Mouse (Mus musculus) c-Kit-positive CD71-negative TER-119-negative erythroid progenitor cells, embryonic 14.5 days (primary cell): ENCODE data around the gene Phf24.

Experiments used
- DNase-seq: peaks from one replicate; pipeline ENCODE4 v3.0.0-alpha.2; 2013; ENCODE audit warnings: low read depth

The Phf24 gene

GRCm38 (mm10) chr4:42915311-42915710 lies 1.1 kb upstream of the Phf24 start:
- no peak for DNase-seq

DNA sequence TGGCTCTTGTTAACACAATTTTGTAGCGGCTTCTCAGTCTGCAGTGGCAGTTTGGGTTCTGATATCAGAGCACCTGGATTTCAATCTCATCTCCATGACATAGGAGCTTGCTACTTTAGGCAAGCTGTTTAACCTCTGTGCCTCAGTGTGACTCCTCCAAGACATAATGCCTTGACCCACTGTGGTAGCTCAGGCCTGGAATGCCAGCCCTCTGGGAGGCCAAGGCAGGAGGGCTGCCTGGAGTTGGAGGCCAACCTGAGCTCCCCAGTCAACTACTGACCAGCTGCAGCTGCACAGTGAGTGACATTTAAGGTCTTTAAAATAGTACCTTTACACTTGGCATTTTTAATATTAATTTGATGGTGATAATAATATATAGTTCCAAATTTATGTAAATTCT lies 494 bp upstream of the Phf24 start:
- DNase-seq: no peak

DNA sequence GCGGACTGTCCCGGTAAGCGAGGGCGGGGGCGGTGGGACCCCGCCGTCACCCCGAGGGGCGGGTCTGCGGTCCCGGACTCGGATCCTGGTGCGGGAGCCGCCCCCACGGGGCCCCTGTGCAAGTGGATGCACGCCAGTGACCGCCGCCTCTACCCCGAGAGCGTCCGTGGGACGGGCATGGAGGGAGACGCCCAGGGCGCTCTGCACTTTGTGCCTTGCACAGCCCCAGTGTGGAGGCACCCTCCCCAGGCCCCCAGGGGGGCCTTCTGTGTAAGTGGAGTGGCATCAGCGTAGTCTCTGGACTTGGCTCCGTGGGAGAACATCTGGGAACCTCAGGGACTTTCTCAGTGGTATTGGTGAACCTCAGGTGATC lies 928 bp downstream of the Phf24 start:
- no peak for DNase-seq

GRCm38 (mm10) chr4:42920726-42921125 lies 4.3 kb downstream of the Phf24 start:
- DNase-seq: no peak

GRCm38 (mm10) chr4:42921536-42921935 lies 5.1 kb downstream of the Phf24 start:
- DNase-seq: no peak

DNA sequence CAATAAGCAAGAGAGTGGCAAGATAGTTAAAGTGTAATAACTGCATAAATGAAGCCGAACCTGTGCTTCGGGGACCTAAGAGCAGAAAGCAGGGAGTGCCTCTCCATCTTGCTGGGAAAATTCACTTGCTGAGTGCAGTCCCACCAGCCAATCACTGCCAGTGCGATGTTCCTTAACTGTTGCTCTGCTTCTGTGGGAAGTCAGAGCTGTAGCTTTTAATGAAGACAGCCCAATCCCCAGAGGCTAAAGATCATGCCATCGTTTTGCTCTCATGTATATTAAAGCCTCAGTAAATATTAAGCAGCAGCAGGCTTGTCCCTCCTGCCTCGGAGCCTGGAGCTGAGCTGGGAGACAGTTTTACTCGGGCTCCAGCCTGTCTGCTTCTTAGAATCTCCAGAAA lies 5.6 kb downstream of the Phf24 start:
- DNase-seq: no peak

DNA sequence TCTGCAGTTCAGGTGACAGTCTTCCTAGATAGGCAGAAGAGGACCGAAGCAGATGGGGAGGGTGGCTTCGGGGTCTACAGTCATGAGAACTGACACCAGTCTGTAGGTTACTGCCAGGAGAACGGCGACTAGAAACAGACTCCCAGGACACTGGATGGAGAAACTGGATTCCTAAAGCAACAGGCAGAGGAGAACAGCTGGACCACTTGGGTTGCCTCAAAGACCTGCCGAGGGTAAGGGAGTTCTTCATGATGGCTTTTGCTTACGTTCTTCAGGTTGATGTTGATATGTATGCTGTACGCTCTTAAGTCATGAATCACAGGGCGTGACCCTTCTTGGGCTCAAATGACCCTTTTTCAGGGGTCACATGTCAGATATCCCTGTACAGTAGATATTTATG lies 6.0 kb downstream of the Phf24 start:
- no peak for DNase-seq

DNA sequence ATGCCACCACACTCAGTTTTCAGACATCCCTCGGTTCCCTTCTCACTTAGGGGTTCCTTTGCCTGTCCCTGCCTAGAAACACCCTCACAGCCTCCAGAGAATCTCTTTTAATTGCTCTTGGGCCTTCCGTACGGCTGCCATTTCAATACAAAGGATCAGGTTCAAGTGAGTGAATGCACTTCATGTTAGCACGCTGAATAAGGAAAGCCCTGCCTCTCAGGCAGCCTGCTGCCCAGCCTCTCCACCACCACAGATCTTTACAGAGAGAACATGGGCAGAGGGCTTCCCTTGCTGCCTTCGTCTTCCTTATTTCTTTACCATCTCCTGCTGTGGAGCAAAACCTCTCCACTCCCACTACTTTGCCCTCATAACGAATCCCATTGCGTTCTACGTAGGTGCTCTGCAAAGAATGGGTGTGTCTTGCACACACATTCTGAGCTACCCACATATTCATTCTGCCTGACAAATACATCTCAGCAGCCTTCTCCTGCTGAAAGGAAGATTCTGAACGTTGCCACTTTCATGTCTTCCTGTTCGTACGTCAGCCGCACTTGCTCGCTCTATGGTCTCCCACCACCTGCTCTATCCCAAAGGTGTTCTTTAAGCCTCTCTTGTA lies 7.7 kb downstream of the Phf24 start:
- no peak for DNase-seq

DNA sequence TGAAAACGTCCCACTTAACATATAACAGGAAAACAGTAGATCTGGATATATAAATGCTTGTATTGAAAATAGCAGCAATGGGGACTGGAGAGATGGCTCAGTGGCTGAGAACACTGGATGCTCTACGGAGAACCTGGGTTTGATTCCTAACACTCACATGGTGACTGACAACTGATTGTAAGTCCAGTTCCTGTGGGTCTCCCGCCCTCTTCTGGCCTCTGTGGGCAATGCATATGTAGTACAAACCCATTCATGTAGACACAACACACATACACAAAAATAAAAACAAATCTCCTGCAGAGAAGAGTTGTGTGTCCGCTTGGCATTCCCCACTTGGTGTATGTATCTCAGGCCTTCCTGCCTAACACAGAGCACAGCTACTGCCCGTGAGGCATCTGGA lies 11.7 kb downstream of the Phf24 start:
- no peak for DNase-seq

DNA sequence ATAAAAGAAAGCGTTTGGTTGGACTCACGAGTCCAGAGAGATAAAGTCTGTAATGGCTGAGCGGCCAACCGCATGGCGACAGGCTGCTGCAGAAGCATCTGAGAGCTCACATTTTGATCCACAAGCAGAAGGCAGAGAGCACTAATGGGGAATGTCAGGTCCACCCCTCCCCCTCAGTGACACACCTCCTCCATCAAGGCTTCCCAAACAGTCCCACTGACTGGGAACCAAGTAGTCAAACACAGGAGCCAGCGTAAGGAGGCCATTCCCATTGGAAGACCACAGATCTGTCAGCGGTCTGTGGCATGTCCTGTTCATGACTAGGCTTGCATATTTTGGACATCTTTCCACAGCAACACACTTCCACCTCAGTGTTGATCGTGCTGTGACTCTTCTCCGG lies 12.5 kb downstream of the Phf24 start:
- DNase-seq: no peak

- DNase-seq: no peak
Observed at GRCm38 (mm10) chr4:42932229-42932969, 15.9 kb downstream of the Phf24 start.

DNA sequence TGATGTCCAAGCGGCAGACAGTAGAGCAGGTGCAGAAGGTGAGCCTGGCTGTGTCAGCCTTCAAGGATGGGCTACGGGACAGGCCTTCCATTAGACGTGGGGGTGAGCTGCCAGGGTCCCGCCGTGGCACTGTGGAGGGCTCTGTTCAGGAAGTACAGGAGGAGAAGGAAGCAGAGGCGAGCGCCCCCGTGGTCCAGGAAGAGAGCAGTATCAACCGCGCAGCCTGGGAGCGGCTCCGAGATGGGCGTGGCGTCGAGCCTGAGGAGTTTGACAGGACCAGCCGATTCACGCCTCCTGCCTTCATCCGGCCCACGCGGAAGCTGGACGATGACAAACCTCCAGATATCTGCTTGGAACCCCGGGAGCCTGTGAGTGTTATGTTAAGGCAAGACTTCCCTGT lies 17.2 kb downstream of the Phf24 start:
- no peak for DNase-seq

DNA sequence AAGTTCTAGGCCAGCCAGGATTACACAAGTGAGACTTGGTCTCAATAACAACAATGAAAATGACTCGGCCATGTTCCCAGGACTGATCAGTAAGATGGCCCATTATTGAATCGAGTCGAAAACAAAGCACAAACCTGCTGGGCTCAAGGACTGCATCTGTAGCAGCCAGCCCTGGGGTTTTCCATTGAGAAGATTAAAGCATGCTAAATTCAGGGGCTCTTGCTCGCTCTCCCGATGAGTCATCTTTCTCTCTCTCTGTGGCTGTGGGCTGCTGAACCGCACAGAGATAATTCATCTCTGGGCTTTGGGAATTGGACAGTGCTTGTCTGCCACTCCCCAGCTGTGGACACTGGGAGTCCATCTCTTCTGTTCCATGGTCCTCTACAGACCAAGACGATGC lies 24.9 kb downstream of the Phf24 start:
- no peak for DNase-seq

- no peak for DNase-seq
Observed at GRCm38 (mm10) chr4:42943341-42943740, 26.9 kb downstream of the Phf24 start.

DNA sequence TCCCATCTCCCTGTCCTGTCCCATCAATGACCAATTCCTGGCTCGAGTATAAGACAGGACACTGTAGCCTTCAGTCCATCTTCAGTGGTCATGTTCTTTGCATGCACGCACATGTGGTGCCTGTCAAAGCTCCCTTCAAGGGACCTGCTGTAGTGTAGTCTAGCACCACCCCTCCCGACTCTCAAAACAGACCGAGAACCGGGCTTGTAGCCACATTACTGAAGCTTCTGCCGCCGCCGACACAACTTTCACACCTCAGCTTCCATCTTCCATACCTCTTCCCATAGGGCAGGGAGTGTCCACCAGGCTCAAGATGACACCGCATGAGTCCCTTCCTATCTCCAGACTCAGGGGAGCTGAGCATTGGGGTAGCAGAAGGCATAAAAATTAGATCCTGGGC lies 27.7 kb downstream of the Phf24 start:
- DNase-seq: no peak

GRCm38 (mm10) chr4:42945043-42945442 lies 28.6 kb downstream of the Phf24 start:
- no peak for DNase-seq

DNA sequence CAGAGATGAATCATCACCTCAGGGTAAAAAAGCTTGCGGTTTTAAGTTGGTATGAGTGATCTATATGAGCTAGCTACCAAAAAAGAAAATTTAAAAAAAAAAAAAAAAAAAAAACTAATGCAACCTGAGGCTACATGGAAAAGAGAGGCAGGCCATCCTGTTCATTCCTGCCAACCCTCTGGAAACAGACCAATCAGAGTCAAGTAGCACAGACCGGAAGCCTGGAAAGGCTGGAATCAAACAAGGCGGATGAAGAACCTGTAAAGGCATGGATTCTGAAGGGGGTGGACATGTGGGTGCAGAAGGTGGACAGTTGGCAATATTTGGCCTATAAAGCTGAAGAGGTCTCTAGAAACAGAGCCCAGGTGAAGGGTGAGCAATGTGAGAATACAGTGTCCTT lies 29.0 kb downstream of the Phf24 start:
- DNase-seq: no peak

DNA sequence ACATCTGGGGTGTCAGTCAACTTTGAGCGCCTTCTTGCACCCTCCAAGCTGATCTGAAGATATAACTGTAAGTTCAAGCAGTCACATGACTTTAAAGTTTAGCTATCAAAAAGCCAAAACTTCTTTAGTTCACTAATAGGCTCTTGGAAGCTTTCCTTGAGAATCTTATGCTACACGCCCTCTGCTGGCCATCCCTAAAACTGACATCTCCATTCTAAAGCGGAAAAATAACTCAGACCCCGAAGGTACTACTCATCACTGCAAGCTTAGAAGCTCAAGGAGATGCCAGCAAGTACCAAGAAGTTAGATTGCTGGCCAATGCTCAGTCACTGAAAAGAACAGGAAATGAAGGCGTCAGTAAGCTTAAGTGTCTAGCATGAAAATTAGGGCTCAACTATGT lies 29.5 kb downstream of the Phf24 start:
- no peak for DNase-seq

DNA sequence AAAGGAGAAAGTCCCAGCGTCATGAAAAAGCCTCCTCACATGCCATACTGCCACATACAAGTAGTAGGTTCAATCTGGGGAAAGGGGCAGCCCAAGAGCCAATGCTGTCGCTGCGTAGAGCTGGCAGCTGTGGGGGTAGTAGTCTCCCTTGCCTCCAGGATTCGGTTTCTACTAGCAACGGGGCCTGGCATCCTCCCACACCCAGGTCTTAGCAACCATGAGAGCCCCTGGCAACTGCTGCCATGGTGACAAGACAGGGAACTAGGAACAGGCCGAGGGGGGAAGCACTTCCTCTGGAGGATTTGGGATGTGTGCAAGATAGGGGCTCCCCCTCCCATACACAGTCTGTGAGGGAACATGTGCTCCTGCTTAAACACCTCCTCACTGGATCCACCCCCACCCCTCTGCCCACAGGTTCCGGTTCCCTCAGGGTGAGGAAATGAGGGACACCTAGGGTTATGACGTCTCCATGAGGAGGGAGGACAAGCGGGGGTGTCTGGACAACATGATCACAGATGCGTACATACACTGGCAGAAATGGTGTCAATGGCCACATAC lies 30.4 kb downstream of the Phf24 start:
- DNase-seq: no peak

GRCm38 (mm10) chr4:42948527-42948926 lies 32.1 kb downstream of the Phf24 start:
- no peak for DNase-seq

- no peak for DNase-seq
Observed at GRCm38 (mm10) chr4:42949051-42949675, 32.7 kb downstream of the Phf24 start.

GRCm38 (mm10) chr4:42949676-42950051 lies 33.2 kb downstream of the Phf24 start, which contains the start of gene Dnajb5:
Gene Dnajb5, plus strand, starts transcription at chr4:42949814.
- peak; percentile 78 for DNase-seq

DNA sequence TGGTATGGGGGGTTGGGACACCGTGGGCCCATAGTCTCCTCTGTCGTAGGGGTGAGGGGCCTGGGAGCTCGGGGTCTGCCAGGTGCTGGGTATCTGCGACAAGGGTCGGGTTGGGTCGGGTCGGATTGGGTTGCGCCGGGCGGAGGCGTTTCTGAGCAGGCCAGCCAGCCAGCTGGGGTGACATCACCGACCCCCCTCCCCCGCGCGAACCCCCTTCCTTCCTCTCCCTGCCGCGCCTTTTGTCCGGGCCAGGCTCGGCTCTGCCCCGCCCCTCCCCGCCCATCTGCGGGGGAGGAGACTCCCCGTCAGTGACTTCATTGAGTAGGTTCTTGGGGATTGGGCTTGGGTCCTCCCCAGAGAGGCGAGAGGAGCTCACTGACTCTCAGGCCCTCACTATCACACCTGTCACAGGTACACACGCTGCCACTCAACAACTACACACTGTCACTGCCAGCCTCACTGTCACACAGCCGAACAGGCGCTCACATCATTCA lies 33.7 kb downstream of the Phf24 start:
- peak; percentile 79 for DNase-seq
